Mouse (Mus musculus) megakaryocyte, embryonic 14.5 days (primary cell): ENCODE measurements around the gene Rimkla.

Source experiments
- FLI1 ChIP-seq: IDR thresholded peaks from 2 replicates; pipeline ENCODE4 v1.6.1; 2012; ENCODE audit warnings: low read length, inconsistent platforms, mixed read lengths
- GATA1 ChIP-seq: IDR thresholded peaks from 3 replicates; pipeline ENCODE4 v1.6.1; 2012; ENCODE audit warnings: mixed read lengths, low read length, inconsistent platforms, borderline replicate concordance

GRCm38 (mm10) chr4:119540533-119540890 is 48.1 kb upstream of the Rimkla start:
- TF ChIP-seq GATA1, result no peak
- no peak for TF ChIP-seq FLI1
